ENCODE assay signal across 21 mouse cellular contexts in genomic region chr14:48978971-48979388, GRCm38 (mm10).
DNase-seq lines count a peak whose midpoint lies in the region; TF ChIP-seq lines count a peak whose summit lies in the region.
"Had no signal": no experiment of that assay in that cellular context is flagged by ENCODE, and none has a peak within 500 bp of the region (broad histone marks: within the 10 kb centered on the region; RNA-seq: fewer than 3 reads in every experiment).

No protein-coding gene starts in this region.

- no peak overlapping the region for H3K4me3 ChIP-seq in gastrocnemius, adult 2 months
- H3K4me3 ChIP-seq: embryonic facial prominence, embryonic 15.5 days; limb, embryonic 10.5 days; midbrain, embryonic 15.5 days; myocyte had no signal

- no peak for TF ChIP-seq CTCF in brain, embryonic 14.5 days (IDR thresholded peaks at IDR 0.05; ENCODE audit: borderline replicate concordance, extremely low read depth, insufficient read depth, insufficient read length)
- TF ChIP-seq CTCF in gastrocnemius, adult 2 months (IDR thresholded peaks at IDR 0.05) = no peak

- no peak for TF ChIP-seq POLR2A in brain, embryonic 14.5 days (IDR thresholded peaks at IDR 0.05; ENCODE audit: borderline replicate concordance, extremely low read depth, insufficient read depth, insufficient read length, poor library complexity, severe bottlenecking)

- peak; percentile 37 to 64 for DNase-seq in frontal cortex, adult 2 months (ENCODE audit: extremely low spot score in 1 of 2, low spot score in 1 of 2)
- no peak for DNase-seq in frontal cortex, postnatal 10 days (ENCODE audit: low spot score in 2 of 2)
- DNase-seq in left cerebral cortex, adult 9 months (ENCODE audit: low spot score in 2 of 2) = peak; percentile 20 to 51
- no peak for DNase-seq in left cerebral cortex, postnatal 4 days
- peak; percentile 60 for DNase-seq in brain, embryonic 14.5 days (ENCODE audit: low read depth)
- DNase-seq in left cerebral cortex, postnatal 14 days (ENCODE audit: low spot score in 2 of 2) = peak; percentile 15 to 64
- no peak for DNase-seq in gastrocnemius, adult 2 months
- no peak for DNase-seq in urinary bladder, postnatal 25 days (ENCODE audit: low spot score)
- DNase-seq: adrenal gland, adult 2 months; B cell, adult 2 months; cerebellum, adult 18-20 months; cerebellum, postnatal 25 days; embryo, embryonic 11 days; heart, postnatal 10 days; kidney, adult 11 months; liver, postnatal 0 days had no signal

- H3K27ac ChIP-seq in gastrocnemius, adult 2 months = no peak overlapping the region
- H3K27ac ChIP-seq: embryonic facial prominence, embryonic 15.5 days; limb, embryonic 10.5 days; midbrain, embryonic 15.5 days; stomach, postnatal 0 days had no signal

- intact Hi-C loops in left cerebral cortex, postnatal 4 days (cut with DNase I) = no loop called here
- intact Hi-C loops in left cerebral cortex, postnatal 14 days (cut with DNase I) = no loop called here
- intact Hi-C loops in gastrocnemius, adult 2 months (cut with DNase I) = no loop called here

Comparison
In these comparisons a context has a peak if more than half of its experiments do, and no peak if none do; other contexts are left out.
1. DNase-seq: peak in frontal cortex, adult 2 months (2 of 2), left cerebral cortex, adult 9 months (2 of 2), brain, embryonic 14.5 days (single experiment) and left cerebral cortex, postnatal 14 days (2 of 2); none in frontal cortex, postnatal 10 days (0 of 2), left cerebral cortex, postnatal 4 days (single experiment), gastrocnemius, adult 2 months (single experiment) and urinary bladder, postnatal 25 days (single experiment).